Mouse (Mus musculus): ENCODE measurements around the gene Heg1.

The Heg1 gene

GRCm38 (mm10) chr16:33744622-33745419 lies 60.7 kb downstream of the Heg1 start:
- DNase-seq (ENCODE audit: low spot score): no peak

GRCm38 (mm10) chr16:33745457-33745856 lies 61.3 kb downstream of the Heg1 start:
- no peak for DNase-seq (ENCODE audit: low spot score)

- no peak for DNase-seq (ENCODE audit: low spot score)
Observed at GRCm38 (mm10) chr16:33746074-33746676, 62.0 kb downstream of the Heg1 start.

GRCm38 (mm10) chr16:33747346-33747954 lies 63.3 kb downstream of the Heg1 start:
- no peak for DNase-seq (ENCODE audit: low spot score)

GRCm38 (mm10) chr16:33747994-33748393 lies 63.8 kb downstream of the Heg1 start:
- no peak for DNase-seq (ENCODE audit: low spot score)

GRCm38 (mm10) chr16:33751152-33751551 lies 67.0 kb downstream of the Heg1 start:
- no peak for DNase-seq (ENCODE audit: low spot score)

- no peak for DNase-seq (ENCODE audit: low spot score)
Observed at GRCm38 (mm10) chr16:33751590-33751989, 67.4 kb downstream of the Heg1 start.

- DNase-seq (ENCODE audit: low spot score): no peak
Observed at GRCm38 (mm10) chr16:33752904-33753578, 68.9 kb downstream of the Heg1 start.

- no peak for DNase-seq (ENCODE audit: low spot score)
Observed at GRCm38 (mm10) chr16:33755293-33755692, 71.1 kb downstream of the Heg1 start.

GRCm38 (mm10) chr16:33755961-33756360 lies 71.8 kb downstream of the Heg1 start:
- no peak for DNase-seq (ENCODE audit: low spot score)

GRCm38 (mm10) chr16:33756396-33756795 lies 72.2 kb downstream of the Heg1 start:
- no peak for DNase-seq (ENCODE audit: low spot score)

GRCm38 (mm10) chr16:33759207-33759606 lies 75.0 kb downstream of the Heg1 start:
- DNase-seq (ENCODE audit: low spot score): no peak

GRCm38 (mm10) chr16:33760542-33760941 lies 76.4 kb downstream of the Heg1 start:
- DNase-seq (ENCODE audit: low spot score): no peak

GRCm38 (mm10) chr16:33760996-33761395 lies 76.8 kb downstream of the Heg1 start:
- DNase-seq (ENCODE audit: low spot score): no peak

- DNase-seq (ENCODE audit: low spot score): no peak
Observed at GRCm38 (mm10) chr16:33764501-33765193, 80.5 kb downstream of the Heg1 start.

GRCm38 (mm10) chr16:33765477-33765876 lies 81.3 kb downstream of the Heg1 start:
- no peak for DNase-seq (ENCODE audit: low spot score)

GRCm38 (mm10) chr16:33766309-33766708 lies 82.1 kb downstream of the Heg1 start:
- no peak for DNase-seq (ENCODE audit: low spot score)

GRCm38 (mm10) chr16:33766757-33767156 lies 82.6 kb downstream of the Heg1 start:
- DNase-seq (ENCODE audit: low spot score): no peak

- no peak for DNase-seq (ENCODE audit: low spot score)
Observed at GRCm38 (mm10) chr16:33768491-33769278, 84.5 kb downstream of the Heg1 start.

- no peak for DNase-seq (ENCODE audit: low spot score)
Observed at GRCm38 (mm10) chr16:33769848-33770247, 85.7 kb downstream of the Heg1 start.

- no peak for DNase-seq (ENCODE audit: low spot score)
Observed at GRCm38 (mm10) chr16:33770778-33771454, 86.7 kb downstream of the Heg1 start.

All from ovary, adult 18-20 months (tissue).